Mouse (Mus musculus) lung, postnatal 0 days (tissue): ENCODE measurements at regions not wholly inside any gene's neighbourhood (a gene's known extent, or its start where the extent isn't known, plus 50 kb on each side); places are given as distances from the start of the nearest gene placed in this dataset.

Source experiments
- ATAC-seq: fragments of 200-750 bp; cut with Nextera tagmentation; 2 replicates; pipeline ENCODE4 v1.8.0; 2017; ENCODE audit warnings: moderate library complexity
- DNase-seq: peaks from one replicate; pipeline ENCODE4 v3.0.0-alpha.2; 2016; ENCODE audit warnings: low spot score
- H3K27ac ChIP-seq: fragments of 300-500 bp; sonication (generic); 2 replicates; pipeline ENCODE4 v1.5.1; 2014; ENCODE audit warnings: antibody characterized with exemption, mild to moderate bottlenecking, low read length, mixed read lengths
- H3K27me3 ChIP-seq: fragments of 300-500 bp; sonication (generic); replicated peaks from 2 replicates; pipeline ENCODE4 v1.6.1; 2014; ENCODE audit warnings: low read length, mixed read lengths; ENCODE audit not compliant: insufficient read depth
- H3K36me3 ChIP-seq: fragments of 300-500 bp; sonication (generic); 2 replicates; pipeline ENCODE4 v1.6.1; 2014; ENCODE audit warnings: low read length, mixed read lengths; ENCODE audit not compliant: insufficient read depth
- H3K4me1 ChIP-seq: fragments of 300-500 bp; sonication (generic); 2 replicates; pipeline ENCODE4 v1.6.1; 2014; ENCODE audit warnings: antibody characterized with exemption, low read depth, low read length, mixed read lengths; ENCODE audit not compliant: insufficient read depth
- H3K4me2 ChIP-seq: fragments of 300-500 bp; sonication (generic); replicated peaks from 2 replicates; pipeline ENCODE4 v1.6.1; 2014; ENCODE audit warnings: low read depth, mild to moderate bottlenecking, low read length, moderate library complexity, mixed read lengths
- H3K4me3 ChIP-seq: fragments of 300-500 bp; sonication (generic); 2 replicates; pipeline ENCODE4 v1.5.1; 2014; ENCODE audit warnings: low read depth, low read length
- H3K9ac ChIP-seq: fragments of 300-500 bp; sonication (generic); replicated peaks from 2 replicates; pipeline ENCODE4 v1.6.1; 2014; ENCODE audit warnings: low read depth, mild to moderate bottlenecking
- H3K9me3 ChIP-seq: fragments of 300-500 bp; sonication (generic); 2 replicates; pipeline ENCODE4 v1.6.1; 2016; ENCODE audit warnings: low read length, mixed read lengths
- CTCF ChIP-seq: IDR thresholded peaks from 2 replicates; pipeline ENCODE4 v1.5.1; 2016; ENCODE audit warnings: antibody characterized with exemption, mild to moderate bottlenecking
- EP300 ChIP-seq: IDR thresholded peaks from 2 replicates; pipeline ENCODE4 v1.6.1; 2016; ENCODE audit warnings: antibody characterized with exemption, mild to moderate bottlenecking, control low read depth
- WGBS: fragments of 180-500 bp; shearing (Covaris S2); extraction: QIAGEN DNeasy Blood & Tissue Kit; methylation state at CpG from one replicate; pipeline ENCODE4 v1.1.7; 2014; 5-methylcytosine and 5-hydroxymethylcytosine counted together

DNA sequence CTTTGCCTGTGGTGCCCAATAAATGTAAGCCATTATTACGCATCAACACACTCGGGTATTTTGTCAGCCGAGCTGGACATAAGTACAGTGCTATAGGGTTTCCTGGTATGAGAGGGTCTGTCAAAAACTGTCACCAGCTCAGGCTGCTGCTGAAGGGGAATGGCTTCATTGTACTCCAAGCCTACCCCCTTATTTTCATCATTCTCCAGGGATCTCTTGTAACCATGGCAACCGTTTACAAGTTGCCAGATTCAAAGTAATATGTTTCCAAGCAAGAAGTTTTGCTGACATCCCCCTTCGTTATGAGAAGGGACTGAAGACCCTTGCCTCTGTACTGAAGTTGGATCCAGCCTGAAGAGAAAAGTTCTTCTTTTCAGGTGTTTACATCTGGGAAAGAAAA, 410.3 kb upstream of the Kdm8 start:
- WGBS: 81% methylated on average over 5 of the region's 5 CpGs
- Histone ChIP-seq H3K4me2 (no peak overlapping the region), H3K27ac (no peak overlapping the region), H3K4me1 (no peaks in the 10 kb centered on the region), H3K4me3 (no peak overlapping the region), H3K36me3 (no peaks in the 10 kb centered on the region), H3K9ac (no peak overlapping the region), H3K27me3 (no peaks in the 10 kb centered on the region), H3K9me3 (no peaks in the 10 kb centered on the region)
- no peak for TF ChIP-seq EP300
- no peak for TF ChIP-seq CTCF
- DNase-seq (no peak), ATAC-seq (no peak)

DNA sequence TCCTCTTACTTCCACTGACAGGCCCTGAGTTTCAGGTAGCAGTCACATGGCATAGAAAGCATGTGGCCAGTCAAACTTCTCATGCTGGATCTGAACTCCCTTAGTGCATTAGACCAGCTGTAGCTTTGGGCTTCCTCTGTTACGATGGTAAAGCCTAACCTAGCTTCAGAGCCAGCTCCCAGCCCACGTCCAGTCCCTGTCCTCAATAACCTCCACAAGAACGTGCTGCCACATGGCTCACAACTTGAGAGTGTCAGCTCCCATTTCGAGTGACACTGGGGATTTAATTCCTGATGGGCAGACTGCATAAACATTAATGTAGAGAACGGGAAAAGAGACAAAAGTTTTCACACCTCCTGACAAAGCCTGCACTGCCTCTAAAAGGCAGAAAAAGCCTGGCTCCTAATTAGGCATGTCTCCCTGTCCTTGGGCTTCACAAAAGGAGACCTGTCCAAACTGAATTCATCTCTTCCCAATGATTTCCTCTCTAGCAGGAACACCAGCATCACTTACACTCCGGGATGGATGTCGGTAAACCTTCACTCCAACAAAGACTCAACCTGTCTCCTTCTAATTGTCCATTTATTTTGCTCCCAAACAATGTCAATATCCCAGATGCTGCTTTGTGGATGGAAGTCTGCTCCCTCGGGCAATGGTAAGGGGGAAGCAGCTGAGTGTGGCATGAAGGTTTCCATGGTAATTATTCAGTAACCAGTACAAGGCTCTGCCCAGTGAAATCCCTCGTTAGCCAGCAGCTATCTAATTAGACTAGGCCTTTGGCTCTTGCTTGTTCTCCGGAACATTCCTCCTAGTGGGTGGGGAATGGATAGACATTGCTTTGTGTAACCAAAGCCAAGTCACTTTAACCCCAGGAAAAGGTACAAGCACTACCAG, 408.1 kb upstream of the Kdm8 start:
- no peak for ATAC-seq
- Histone ChIP-seq H3K9ac (no peak overlapping the region), H3K27me3 (no peaks in the 10 kb centered on the region), H3K4me3 (no peak overlapping the region), H3K4me1 (no peaks in the 10 kb centered on the region), H3K9me3 (no peaks in the 10 kb centered on the region), H3K36me3 (no peaks in the 10 kb centered on the region), H3K27ac (no peak overlapping the region), H3K4me2 (no peak overlapping the region)
- 67% methylated on average over 10 of the region's 10 CpGs for WGBS
- no peak for DNase-seq
- TF ChIP-seq EP300: no peak
- TF ChIP-seq CTCF: no peak

DNA sequence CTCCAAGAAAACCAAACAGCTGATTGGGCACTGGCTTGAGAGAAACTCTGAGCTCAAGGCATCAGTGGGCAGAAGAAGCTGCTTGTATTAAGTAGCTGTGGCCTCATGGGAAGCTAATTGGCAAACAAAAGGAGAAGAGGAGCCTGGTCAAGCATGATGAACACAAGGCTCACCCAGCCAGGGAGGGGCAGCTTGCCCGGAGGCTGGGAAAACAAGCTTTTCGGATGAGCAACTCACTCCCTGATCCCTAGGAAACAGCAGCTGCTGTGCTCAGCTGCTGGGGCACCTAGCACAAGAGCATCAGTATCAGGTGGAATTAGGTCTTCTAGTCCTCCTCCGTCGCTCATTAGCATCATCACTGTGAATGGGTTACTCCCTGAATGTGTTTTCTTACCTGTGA, 405.6 kb upstream of the Kdm8 start:
- H3K27me3 ChIP-seq: no peaks in the 10 kb centered on the region
- no peak for TF ChIP-seq CTCF
- TF ChIP-seq EP300: no peak
- DNase-seq: no peak
- no peaks in the 10 kb centered on the region for H3K36me3 ChIP-seq
- no peaks in the 10 kb centered on the region for H3K9me3 ChIP-seq
- no peak for ATAC-seq
- H3K9ac ChIP-seq: no peak overlapping the region
- no peak overlapping the region for H3K27ac ChIP-seq
- H3K4me3 ChIP-seq: no peak overlapping the region
- no peaks in the 10 kb centered on the region for H3K4me1 ChIP-seq
- 89% methylated on average over 4 of the region's 4 CpGs for WGBS
- no peak overlapping the region for H3K4me2 ChIP-seq

DNA sequence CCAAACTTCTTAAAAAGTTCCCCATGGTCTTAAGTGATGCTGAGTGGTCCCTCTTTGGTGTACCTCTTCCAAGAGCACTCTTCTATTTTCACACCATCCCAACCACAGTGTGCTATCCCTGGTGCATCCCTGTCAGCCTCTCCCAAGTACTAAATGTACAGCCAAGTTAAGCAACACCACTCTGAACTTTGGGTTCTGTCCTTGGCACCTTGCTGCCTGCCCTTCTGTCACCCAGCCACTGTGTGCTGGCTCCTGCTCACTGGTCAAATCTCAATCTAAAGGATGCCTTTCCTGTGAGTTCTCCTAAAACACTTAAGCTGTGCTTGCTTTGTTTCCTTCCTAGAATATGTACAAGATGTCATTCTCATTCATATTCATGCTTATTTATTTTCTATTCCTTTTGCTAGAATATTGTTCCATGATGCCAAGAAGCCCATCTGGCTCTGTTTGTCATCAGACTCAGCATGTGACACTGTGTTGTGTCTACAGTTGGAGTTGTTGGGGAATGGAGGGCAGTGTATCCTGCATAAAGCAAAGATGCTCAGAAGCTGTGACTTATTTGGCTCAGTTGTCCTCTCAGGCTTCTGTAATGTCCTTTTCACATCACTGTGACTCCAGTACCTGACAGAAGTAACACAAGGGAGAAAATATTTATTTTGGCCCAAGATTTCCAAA, 388.4 kb upstream of the Kdm8 start:
- ATAC-seq: no peak
- no peak for TF ChIP-seq CTCF
- no peak for TF ChIP-seq EP300
- no peak overlapping the region for H3K9ac ChIP-seq
- no peaks in the 10 kb centered on the region for H3K36me3 ChIP-seq
- no peak overlapping the region for H3K27ac ChIP-seq
- no peak for DNase-seq
- H3K4me3 ChIP-seq: no peak overlapping the region
- no peaks in the 10 kb centered on the region for H3K27me3 ChIP-seq
- H3K4me2 ChIP-seq: no peak overlapping the region
- no peaks in the 10 kb centered on the region for H3K4me1 ChIP-seq
- no peaks in the 10 kb centered on the region for H3K9me3 ChIP-seq

DNA sequence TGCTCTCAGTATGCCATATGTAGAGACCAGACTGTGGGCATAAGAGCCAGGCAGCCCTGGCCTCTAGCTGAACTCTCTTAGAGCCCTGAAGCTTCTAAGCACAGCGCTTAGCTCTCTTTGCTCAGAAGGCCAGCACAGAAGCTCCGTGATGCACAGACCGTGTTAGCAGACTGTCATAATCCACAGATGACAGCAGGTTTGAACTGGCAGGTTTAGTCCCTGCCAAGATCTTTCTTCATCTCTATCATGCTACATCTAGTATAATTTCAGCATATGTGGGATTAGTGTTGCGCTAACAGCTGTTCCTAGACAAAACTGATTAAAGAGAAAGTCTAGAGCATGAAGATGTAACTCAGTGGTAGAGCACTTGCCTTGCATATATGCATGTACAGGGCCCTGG, 342.0 kb upstream of the Kdm8 start:
- H3K27me3 ChIP-seq: no peaks in the 10 kb centered on the region
- H3K9ac ChIP-seq: no peak overlapping the region
- no peaks in the 10 kb centered on the region for H3K4me1 ChIP-seq
- ATAC-seq (no peak), DNase-seq (no peak)
- no peak overlapping the region for H3K4me3 ChIP-seq
- WGBS: 88% methylated on average over 4 of the region's 4 CpGs
- no peaks in the 10 kb centered on the region for H3K9me3 ChIP-seq
- H3K27ac ChIP-seq: no peak overlapping the region
- no peaks in the 10 kb centered on the region for H3K36me3 ChIP-seq
- no peak overlapping the region for H3K4me2 ChIP-seq
- TF ChIP-seq EP300 (no peak), CTCF (no peak)

DNA sequence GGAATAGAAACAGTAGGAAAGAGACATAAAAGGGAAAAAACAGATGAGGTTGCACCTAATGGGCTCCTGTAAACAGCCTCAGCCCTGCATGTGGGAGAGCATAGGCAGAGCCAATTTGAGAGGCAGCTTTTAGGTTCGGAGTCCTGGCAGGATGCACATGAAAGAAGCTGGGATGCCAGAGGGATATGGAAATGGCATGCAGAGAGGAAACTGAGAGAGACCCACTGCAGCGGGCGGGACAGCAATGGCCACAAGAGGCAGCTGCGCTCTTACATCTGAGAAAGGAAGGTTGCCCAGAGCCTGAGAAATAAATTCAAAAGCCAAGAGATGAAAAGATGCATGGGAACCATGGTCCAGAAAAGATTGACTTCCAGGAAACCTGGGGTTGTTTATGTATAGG, 340.5 kb upstream of the Kdm8 start:
- H3K27me3 ChIP-seq: no peaks in the 10 kb centered on the region
- DNase-seq: no peak
- no peak overlapping the region for H3K9ac ChIP-seq
- H3K4me2 ChIP-seq: no peak overlapping the region
- no peaks in the 10 kb centered on the region for H3K36me3 ChIP-seq
- no peaks in the 10 kb centered on the region for H3K9me3 ChIP-seq
- no peak overlapping the region for H3K4me3 ChIP-seq
- TF ChIP-seq EP300 (no peak), CTCF (no peak)
- ATAC-seq: no peak
- no peak overlapping the region for H3K27ac ChIP-seq
- no peaks in the 10 kb centered on the region for H3K4me1 ChIP-seq
- 77% methylated on average over 4 of the region's 4 CpGs for WGBS
